Mouse (Mus musculus): ENCODE data around the gene Il17rb.
A peak's percentile ranks its signal among the peaks of the same experiment; 100 is the strongest.

Gene Il17rb

GRCm38 (mm10) chr14:30008733-30009575 lies at the start of gene Il17rb, which contains the start of gene Chdh:
Gene Il17rb, minus strand, starts transcription at chr14:30008896.
Gene Chdh, plus strand, starts transcription at chr14:30009023.
- peak; percentile 77 to 87 for DNase-seq

- peak in 1 of 2 experiments; percentile 33 for DNase-seq
Observed at GRCm38 (mm10) chr14:30056031-30056766, 47.5 kb upstream of the Il17rb start.

- no peak for DNase-seq
Observed at GRCm38 (mm10) chr14:30054922-30055321, 46.2 kb upstream of the Il17rb start.

- DNase-seq: no peak
Observed at GRCm38 (mm10) chr14:30050280-30050679, 41.6 kb upstream of the Il17rb start.

- no peak for DNase-seq
Observed at GRCm38 (mm10) chr14:30048049-30048448, 39.4 kb upstream of the Il17rb start.

- DNase-seq: no peak
Observed at GRCm38 (mm10) chr14:30046976-30047375, 38.3 kb upstream of the Il17rb start.

- no peak for DNase-seq
Observed at GRCm38 (mm10) chr14:30045704-30046220, 37.1 kb upstream of the Il17rb start.

GRCm38 (mm10) chr14:30045239-30045638 lies 36.5 kb upstream of the Il17rb start:
- DNase-seq: peak; percentile 30 to 40

GRCm38 (mm10) chr14:30043356-30043940 lies 34.8 kb upstream of the Il17rb start:
- no peak for DNase-seq

GRCm38 (mm10) chr14:30041836-30042235 lies 33.1 kb upstream of the Il17rb start:
- no peak for DNase-seq

GRCm38 (mm10) chr14:30039413-30039812 lies 30.7 kb upstream of the Il17rb start:
- DNase-seq: no peak

GRCm38 (mm10) chr14:30038431-30038830 lies 29.7 kb upstream of the Il17rb start:
- DNase-seq: no peak

- no peak for DNase-seq
Observed at GRCm38 (mm10) chr14:30033405-30033804, 24.7 kb upstream of the Il17rb start.

GRCm38 (mm10) chr14:30027378-30027777 lies 18.7 kb upstream of the Il17rb start:
- DNase-seq: peak; percentile 50 to 59

GRCm38 (mm10) chr14:30024387-30024786 lies 15.7 kb upstream of the Il17rb start:
- DNase-seq: no peak

GRCm38 (mm10) chr14:30022471-30022870 lies 13.8 kb upstream of the Il17rb start:
- DNase-seq: no peak

GRCm38 (mm10) chr14:30019792-30020575 lies 11.3 kb upstream of the Il17rb start:
- no peak for DNase-seq

GRCm38 (mm10) chr14:30019375-30019774 lies 10.7 kb upstream of the Il17rb start:
- peak; percentile 24 to 48 for DNase-seq

- no peak for DNase-seq
Observed at GRCm38 (mm10) chr14:30018846-30019245, 10.2 kb upstream of the Il17rb start.

- DNase-seq: no peak
Observed at GRCm38 (mm10) chr14:30018463-30018801, 9.7 kb upstream of the Il17rb start.

GRCm38 (mm10) chr14:30017794-30018462 lies 9.2 kb upstream of the Il17rb start:
- no peak for DNase-seq

- DNase-seq: no peak
Observed at GRCm38 (mm10) chr14:30016666-30017065, 8.0 kb upstream of the Il17rb start.
